Mouse (Mus musculus) liver, embryonic 11.5 days (tissue): ENCODE results near the gene Vmn1r210. TPM values are rescaled to one million over a fixed set of nuclear protein-coding genes. Genes with fewer than 3 reads are reported as not detected.
"Not testable (repeated sequence)": the region's sequence is repeated elsewhere in the genome, so short reads cannot be mapped to it uniquely, and the experiment has no call there.

Source experiments
- ATAC-seq: fragments of 200-750 bp; cut with Nextera tagmentation; replicated peaks from 2 replicates; pipeline ENCODE4 v1.8.0; 2017; ENCODE audit warnings: moderate number of reproducible peaks, mild to moderate bottlenecking, moderate TSS enrichment, moderate library complexity; ENCODE audit not compliant: low FRiP score
- DNase-seq: peaks from one replicate; pipeline ENCODE4 v3.0.0-alpha.2; 2017; ENCODE audit warnings: low spot score
- H3K27ac ChIP-seq: fragments of 300-500 bp; sonication (generic); 2 replicates; pipeline ENCODE4 v1.5.1; 2014; ENCODE audit warnings: mild to moderate bottlenecking, low read depth, low read length, control low read depth
- H3K27me3 ChIP-seq: fragments of 300-500 bp; sonication (generic); replicated peaks from 2 replicates; pipeline ENCODE4 v1.6.1; 2014; ENCODE audit warnings: low read length, mixed read lengths; ENCODE audit not compliant: control insufficient read depth, insufficient read depth
- H3K36me3 ChIP-seq: fragments of 300-500 bp; sonication (generic); 2 replicates; pipeline ENCODE4 v1.6.1; 2014; ENCODE audit warnings: mild to moderate bottlenecking, low read length, moderate library complexity, mixed read lengths; ENCODE audit not compliant: control insufficient read depth, insufficient read depth
- H3K4me1 ChIP-seq: fragments of 300-500 bp; sonication (generic); replicated peaks from 2 replicates; pipeline ENCODE4 v1.6.1; 2014; ENCODE audit warnings: low read length, mixed read lengths; ENCODE audit not compliant: control insufficient read depth, insufficient read depth
- H3K4me2 ChIP-seq: fragments of 300-500 bp; sonication (generic); 2 replicates; pipeline ENCODE4 v1.6.1; 2014; ENCODE audit warnings: mild to moderate bottlenecking, control low read depth, moderate library complexity
- H3K4me3 ChIP-seq: fragments of 300-500 bp; sonication (generic); 2 replicates; pipeline ENCODE4 v1.5.1; 2014; ENCODE audit warnings: low read depth, low read length, control low read depth
- H3K9ac ChIP-seq: fragments of 300-500 bp; sonication (generic); 2 replicates; pipeline ENCODE4 v1.6.1; 2014; ENCODE audit warnings: low read depth, low read length, control low read depth
- H3K9me3 ChIP-seq: fragments of 300-500 bp; sonication (generic); 2 replicates; pipeline ENCODE4 v1.6.1; 2016; ENCODE audit warnings: low read length, inconsistent platforms, mixed read lengths; ENCODE audit not compliant: control insufficient read depth
- WGBS: fragments of 180-500 bp; shearing (Covaris S2); extraction: QIAGEN DNeasy Blood & Tissue Kit; methylation state at CpG from one replicate; pipeline ENCODE4 v1.1.7; 2014; 5-methylcytosine and 5-hydroxymethylcytosine counted together
- polyA plus RNA-seq: library from polyadenylated mRNA; unstranded; fragments of >200 nt; fragmentation: Nextera tagmentation; extraction: Ambion mirVana; gene quantifications from 2 replicates; pipeline ENCODE4 v1.2.1, GENCODE M21; 2014

Gene Vmn1r210
- polyA plus RNA-seq, 1 experiment from 2014 or later = not detected

DNA sequence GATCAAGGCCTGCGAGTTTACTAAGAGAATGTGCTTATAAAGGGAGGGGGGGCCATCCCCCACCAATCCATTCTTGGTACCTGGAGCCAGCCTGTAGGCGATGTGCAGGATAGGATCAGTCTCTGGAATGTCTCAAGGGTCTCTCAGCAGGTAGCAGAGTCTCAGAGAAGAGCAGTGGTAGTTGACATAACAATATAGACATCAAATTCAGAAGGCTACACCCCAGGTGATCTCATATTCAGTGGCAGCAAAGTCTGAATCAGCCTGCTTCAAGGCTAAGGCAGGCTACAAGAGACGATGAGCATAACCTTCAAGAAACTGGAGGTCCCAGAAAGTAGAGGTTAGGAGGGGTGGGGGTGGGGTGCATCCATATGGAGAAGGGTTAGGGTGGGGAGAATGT, 43.1 kb downstream of the Vmn1r210 start:
- not testable (repeated sequence) for H3K27me3 ChIP-seq, H3K27ac ChIP-seq

DNA sequence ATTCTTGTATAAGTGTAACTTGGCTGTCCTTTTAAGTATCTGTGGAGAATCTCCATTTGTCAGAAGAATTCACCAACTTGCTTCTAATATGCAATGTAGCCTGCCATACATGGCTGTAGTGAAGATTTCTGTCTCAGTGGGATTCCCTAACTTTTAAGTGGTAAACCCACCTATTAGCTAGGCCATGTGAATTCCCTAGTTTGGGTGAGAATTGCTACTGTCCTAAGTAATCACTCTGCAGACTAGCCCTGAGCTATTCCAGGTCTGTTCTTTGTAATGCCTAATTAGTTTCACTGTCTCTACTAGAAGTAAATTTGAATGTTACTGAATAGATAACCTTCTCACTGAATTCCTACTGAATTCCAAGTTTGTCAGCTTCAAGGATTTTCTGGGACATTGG, 47.0 kb downstream of the Vmn1r210 start:
- ATAC-seq, H3K4me1 ChIP-seq, H3K9me3 ChIP-seq, H3K9ac ChIP-seq, H3K27ac ChIP-seq, H3K36me3 ChIP-seq, H3K4me2 ChIP-seq, DNase-seq, H3K27me3 ChIP-seq, H3K4me3 ChIP-seq: not testable (repeated sequence)

More for the DNA sequence above, 43.1 kb downstream of the Vmn1r210 start:
- not testable (repeated sequence) for DNase-seq, H3K4me1 ChIP-seq, H3K9ac ChIP-seq, H3K4me3 ChIP-seq, H3K9me3 ChIP-seq, ATAC-seq, H3K4me2 ChIP-seq, H3K36me3 ChIP-seq
- WGBS = 69% methylated on average over 3 of the region's 3 CpGs

DNA sequence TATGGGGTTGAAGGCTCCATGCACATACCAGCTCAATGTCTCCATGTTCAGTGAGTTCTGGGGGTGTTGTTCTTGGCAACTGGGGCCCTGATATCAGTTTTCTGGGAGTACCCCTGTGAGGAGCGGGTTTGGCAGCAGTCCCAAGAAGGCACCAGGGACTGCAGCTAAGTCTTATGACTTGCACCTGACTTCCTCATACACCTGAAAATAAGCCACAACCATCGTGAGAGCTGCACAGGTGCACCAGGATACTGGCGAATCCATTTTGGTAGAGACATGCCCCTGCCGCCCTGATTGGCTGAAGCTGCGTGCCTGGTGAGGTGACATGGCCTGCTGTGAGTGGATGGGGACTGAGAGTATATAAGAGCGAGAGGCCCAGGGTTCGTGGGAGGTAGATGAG, 53.8 kb downstream of the Vmn1r210 start, which contains the start of gene Vmn1r208:
TSS of gene Vmn1r208 (minus strand) at position 101 of the 400 bp plus-strand sequence.
- H3K9me3 ChIP-seq, ATAC-seq: not testable (repeated sequence)
- no CpG with 5 or more reads among the region's 7 CpGs for WGBS

More for the DNA sequence above, 53.8 kb downstream of the Vmn1r210 start, which contains the start of gene Vmn1r208:
- not testable (repeated sequence) for H3K27me3 ChIP-seq, H3K36me3 ChIP-seq, H3K4me3 ChIP-seq, H3K27ac ChIP-seq, H3K4me2 ChIP-seq, DNase-seq, H3K9ac ChIP-seq, H3K4me1 ChIP-seq

Other genes starting within 250 kb of the Vmn1r210 start
- gene Vmn1r205, start 238.3 kb downstream of the Vmn1r210 start, polyA plus RNA-seq = not detected in 2 replicates
- not detected in 2 replicates for gene Vmn1r206, start 207.1 kb downstream of the Vmn1r210 start, polyA plus RNA-seq
- gene Vmn1r207-ps, start 101.7 kb downstream of the Vmn1r210 start, polyA plus RNA-seq = not detected in 2 replicates
- gene Vmn1r208, start 53.9 kb downstream of the Vmn1r210 start, polyA plus RNA-seq = not detected in 2 replicates
- gene Vmn1r209, start 21.7 kb downstream of the Vmn1r210 start, polyA plus RNA-seq = not detected in 2 replicates
- gene Vmn1r211, start 26.2 kb upstream of the Vmn1r210 start, polyA plus RNA-seq = not detected in 2 replicates
- not detected in 2 replicates for gene Vmn1r212, start 52.9 kb upstream of the Vmn1r210 start, polyA plus RNA-seq
- gene Vmn1r213, start 176.3 kb upstream of the Vmn1r210 start, polyA plus RNA-seq = not detected in 2 replicates
- not detected in 2 replicates for gene Vmn1r214, start 199.1 kb upstream of the Vmn1r210 start, polyA plus RNA-seq
- not detected in 2 replicates for gene Vmn1r215, start 236.7 kb upstream of the Vmn1r210 start, polyA plus RNA-seq